Mouse (Mus musculus): ENCODE data around the gene 1700056E22Rik. TPM values are rescaled to one million over a fixed set of nuclear protein-coding genes. Genes with fewer than 3 reads are reported as not detected.

1700056E22Rik gene
- polyA plus RNA-seq, 1 experiment from 2014 or later, result 2.4 TPM

- no peak overlapping the region for H3K4me2 ChIP-seq
- no peaks in the 10 kb centered on the region for H3K9me3 ChIP-seq (replicated peaks)
- no peaks in the 10 kb centered on the region for H3K36me3 ChIP-seq
- ATAC-seq (replicated peaks; ENCODE audit: low FRiP score), result no peak
- H3K4me3 ChIP-seq (replicated peaks), result no peak overlapping the region
- 0 out of 2 replicates have a peak, but pooled peaks cover 3% of the 10 kb centered on the region for H3K4me1 ChIP-seq
- no peak overlapping the region for H3K27ac ChIP-seq
- WGBS, result 84% methylated on average over 1 of the region's 1 CpGs
- no peaks in the 10 kb centered on the region for H3K27me3 ChIP-seq
- H3K9ac ChIP-seq, result no peak overlapping the region
Observed at GRCm38 (mm10) chr1:184061901-184062300, 27.8 kb upstream of the 1700056E22Rik start.

GRCm38 (mm10) chr1:184060828-184061734 lies 27.0 kb upstream of the 1700056E22Rik start:
- Histone ChIP-seq H3K9me3 (replicated peaks) (no peaks in the 10 kb centered on the region), H3K9ac (no peak overlapping the region), H3K27ac (peak overlapping the region; percentile 75), H3K4me2 (no peak overlapping the region), H3K4me3 (replicated peaks) (no peak overlapping the region), H3K36me3 (no peaks in the 10 kb centered on the region), H3K27me3 (no peaks in the 10 kb centered on the region), H3K4me1 (0 out of 2 replicates have a peak, but pooled peaks cover 3% of the 10 kb centered on the region)
- ATAC-seq (replicated peaks; ENCODE audit: low FRiP score), result no peak
- WGBS, result 68% methylated on average over 4 of the region's 4 CpGs

GRCm38 (mm10) chr1:184060381-184060780 lies 26.3 kb upstream of the 1700056E22Rik start:
- H3K27ac ChIP-seq, result peak overlapping the region; percentile 75; the same call in 1 of the 2 replicates
- peak; percentile 71 for ATAC-seq (replicated peaks; ENCODE audit: low FRiP score)
- WGBS, result 64% methylated on average over 9 of the region's 9 CpGs
- no peaks in the 10 kb centered on the region for H3K27me3 ChIP-seq
- no peaks in the 10 kb centered on the region for H3K36me3 ChIP-seq
- H3K9ac ChIP-seq, result no peak overlapping the region
- H3K9me3 ChIP-seq (replicated peaks), result no peaks in the 10 kb centered on the region
- 0 out of 2 replicates have a peak, but pooled peaks cover 3% of the 10 kb centered on the region for H3K4me1 ChIP-seq
- H3K4me3 ChIP-seq (replicated peaks), result no peak overlapping the region
- H3K4me2 ChIP-seq, result no peak overlapping the region

GRCm38 (mm10) chr1:184059814-184060213 lies 25.7 kb upstream of the 1700056E22Rik start:
- no peak overlapping the region for H3K27ac ChIP-seq

GRCm38 (mm10) chr1:184058206-184058605 lies 24.1 kb upstream of the 1700056E22Rik start:
- Histone ChIP-seq H3K4me1 (0 out of 2 replicates have a peak, but pooled peaks cover 3% of the 10 kb centered on the region), H3K9me3 (replicated peaks) (no peaks in the 10 kb centered on the region), H3K4me2 (no peak overlapping the region), H3K27me3 (no peaks in the 10 kb centered on the region), H3K9ac (no peak overlapping the region), H3K36me3 (no peaks in the 10 kb centered on the region), H3K27ac (no peak overlapping the region), H3K4me3 (replicated peaks) (no peak overlapping the region)
- ATAC-seq (replicated peaks; ENCODE audit: low FRiP score), result no peak
- WGBS, result 62% methylated on average over 8 of the region's 8 CpGs

More at GRCm38 (mm10) chr1:184059814-184060213, 25.7 kb upstream of the 1700056E22Rik start:
- H3K4me1 ChIP-seq, result 0 out of 2 replicates have a peak, but pooled peaks cover 3% of the 10 kb centered on the region
- no peaks in the 10 kb centered on the region for H3K36me3 ChIP-seq
- no peaks in the 10 kb centered on the region for H3K9me3 ChIP-seq (replicated peaks)
- no peak overlapping the region for H3K4me3 ChIP-seq (replicated peaks)
- H3K27me3 ChIP-seq, result no peaks in the 10 kb centered on the region
- H3K4me2 ChIP-seq, result no peak overlapping the region
- H3K9ac ChIP-seq, result no peak overlapping the region
- ATAC-seq (replicated peaks; ENCODE audit: low FRiP score), result no peak
- WGBS, result 85% methylated on average over 3 of the region's 3 CpGs

DNA sequence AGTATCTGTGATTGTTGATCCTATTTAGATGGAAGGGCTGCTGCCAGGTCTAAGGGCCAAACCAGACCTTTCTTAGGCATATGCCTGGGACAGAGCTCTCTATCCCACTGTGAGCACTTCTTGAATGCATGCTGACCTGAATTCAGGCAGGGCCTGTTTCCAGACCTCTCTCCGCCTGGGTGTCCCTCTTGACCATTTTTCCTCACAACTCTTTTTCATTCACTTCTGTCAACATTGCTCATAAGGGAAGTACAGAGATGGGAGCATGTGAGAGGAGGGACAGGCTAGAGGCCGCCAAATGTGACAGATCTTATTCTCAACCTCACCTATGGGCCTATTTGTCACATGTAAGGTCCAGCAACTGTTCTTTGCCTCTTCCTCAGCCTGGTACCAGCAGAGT lies 20.1 kb upstream of the 1700056E22Rik start:
- H3K36me3 ChIP-seq, result no peaks in the 10 kb centered on the region
- no peak overlapping the region for H3K27ac ChIP-seq
- H3K4me2 ChIP-seq, result no peak overlapping the region
- H3K9ac ChIP-seq, result no peak overlapping the region
- no peak for ATAC-seq (replicated peaks; ENCODE audit: low FRiP score)
- no peaks in the 10 kb centered on the region for H3K9me3 ChIP-seq (replicated peaks)
- WGBS, result 92% methylated on average over 2 of the region's 2 CpGs
- H3K4me1 ChIP-seq, result peaks cover 10% of the 10 kb centered on the region
- no peaks in the 10 kb centered on the region for H3K27me3 ChIP-seq
- no peak overlapping the region for H3K4me3 ChIP-seq (replicated peaks)

GRCm38 (mm10) chr1:184053711-184054110 lies 19.6 kb upstream of the 1700056E22Rik start:
- Histone ChIP-seq H3K4me3 (replicated peaks) (no peak overlapping the region), H3K27me3 (no peaks in the 10 kb centered on the region), H3K4me2 (no peak overlapping the region), H3K4me1 (peaks cover 10% of the 10 kb centered on the region), H3K36me3 (no peaks in the 10 kb centered on the region), H3K9ac (no peak overlapping the region), H3K9me3 (replicated peaks) (no peaks in the 10 kb centered on the region), H3K27ac (no peak overlapping the region)
- ATAC-seq (replicated peaks; ENCODE audit: low FRiP score), result no peak
- 90% methylated on average over 4 of the region's 4 CpGs for whole genome bisulfite sequencing

DNA sequence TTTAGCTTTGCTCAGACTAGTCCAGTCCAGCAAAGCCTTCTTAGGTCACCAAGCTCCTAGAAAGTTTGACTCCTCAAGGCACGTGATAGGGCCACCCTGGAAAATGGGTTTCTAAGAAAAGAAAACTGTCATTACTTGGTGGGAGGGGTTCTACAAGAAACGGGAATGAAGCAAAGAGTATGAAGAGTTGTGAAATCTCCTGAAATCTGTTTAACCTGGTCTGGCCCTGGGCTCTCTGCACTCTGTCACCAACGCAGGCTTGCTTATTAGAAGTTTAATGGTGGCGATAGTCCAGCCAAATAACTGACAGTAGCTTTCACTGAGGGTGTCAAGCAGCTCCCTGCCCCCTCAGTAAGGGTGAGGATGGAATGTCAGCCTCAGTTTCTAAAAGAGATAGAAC lies 19.0 kb upstream of the 1700056E22Rik start:
- Histone ChIP-seq H3K9me3 (replicated peaks) (no peaks in the 10 kb centered on the region), H3K4me3 (replicated peaks) (no peak overlapping the region), H3K4me2 (no peak overlapping the region), H3K36me3 (no peaks in the 10 kb centered on the region), H3K27ac (no peak overlapping the region), H3K4me1 (peaks cover 10% of the 10 kb centered on the region), H3K9ac (no peak overlapping the region), H3K27me3 (no peaks in the 10 kb centered on the region)
- no peak for ATAC-seq (replicated peaks; ENCODE audit: low FRiP score)
- 75% methylated on average over 4 of the region's 4 CpGs for WGBS

DNA sequence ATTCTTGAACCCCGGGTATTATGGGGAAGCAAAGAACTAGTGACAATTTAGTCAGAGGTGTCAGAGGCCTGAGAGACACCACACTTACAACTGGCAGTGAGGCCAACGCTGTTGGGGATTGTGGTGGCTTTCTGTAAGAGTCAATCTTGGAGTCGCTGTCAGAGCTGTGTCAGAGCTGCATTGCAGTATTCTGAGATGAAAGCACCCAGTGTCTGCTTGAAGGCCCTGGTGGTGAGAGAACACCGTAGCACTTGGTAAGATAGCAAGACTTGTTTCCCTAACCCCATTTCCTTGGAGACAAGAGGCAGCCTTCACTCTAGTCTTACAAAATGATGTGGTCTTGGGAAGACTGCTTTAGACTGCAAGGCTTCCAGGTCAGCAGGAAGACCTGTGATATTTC lies 18.2 kb upstream of the 1700056E22Rik start:
- H3K4me3 ChIP-seq (replicated peaks), result no peak overlapping the region
- H3K4me1 ChIP-seq, result peaks cover 10% of the 10 kb centered on the region
- no peak overlapping the region for H3K4me2 ChIP-seq
- H3K36me3 ChIP-seq, result no peaks in the 10 kb centered on the region
- H3K9me3 ChIP-seq (replicated peaks), result no peaks in the 10 kb centered on the region
- ATAC-seq (replicated peaks; ENCODE audit: low FRiP score), result no peak
- H3K9ac ChIP-seq, result no peak overlapping the region
- no peaks in the 10 kb centered on the region for H3K27me3 ChIP-seq
- WGBS, result 62% methylated on average over 4 of the region's 4 CpGs
- no peak overlapping the region for H3K27ac ChIP-seq

DNA sequence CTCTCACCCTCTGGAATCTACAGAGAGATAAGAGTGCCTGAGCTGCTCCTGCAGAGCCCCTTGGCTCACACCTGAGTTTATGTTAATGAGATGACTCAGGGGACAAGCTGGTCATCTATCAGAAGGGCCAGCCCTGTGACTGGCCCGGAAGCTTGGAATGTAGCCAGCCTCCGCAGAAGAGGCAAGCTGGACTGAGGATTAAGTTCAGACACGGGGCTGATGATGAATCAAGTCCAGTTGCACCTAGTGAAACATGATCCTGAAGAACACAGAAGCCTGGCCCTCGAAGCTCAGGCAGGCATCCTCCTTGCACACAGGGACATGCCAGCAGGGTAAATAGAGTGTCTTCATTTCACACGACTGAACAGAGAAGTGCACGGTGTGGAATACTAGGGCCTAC lies 17.7 kb upstream of the 1700056E22Rik start:
- H3K4me1 ChIP-seq, result peaks cover 10% of the 10 kb centered on the region
- H3K9ac ChIP-seq, result no peak overlapping the region
- 14% methylated on average over 6 of the region's 6 CpGs for WGBS
- H3K4me2 ChIP-seq, result no peak overlapping the region
- H3K27me3 ChIP-seq, result no peaks in the 10 kb centered on the region
- no peaks in the 10 kb centered on the region for H3K36me3 ChIP-seq
- ATAC-seq (replicated peaks; ENCODE audit: low FRiP score), result peak; percentile 66
- H3K9me3 ChIP-seq (replicated peaks), result no peaks in the 10 kb centered on the region
- no peak overlapping the region for H3K27ac ChIP-seq
- H3K4me3 ChIP-seq (replicated peaks), result no peak overlapping the region

DNA sequence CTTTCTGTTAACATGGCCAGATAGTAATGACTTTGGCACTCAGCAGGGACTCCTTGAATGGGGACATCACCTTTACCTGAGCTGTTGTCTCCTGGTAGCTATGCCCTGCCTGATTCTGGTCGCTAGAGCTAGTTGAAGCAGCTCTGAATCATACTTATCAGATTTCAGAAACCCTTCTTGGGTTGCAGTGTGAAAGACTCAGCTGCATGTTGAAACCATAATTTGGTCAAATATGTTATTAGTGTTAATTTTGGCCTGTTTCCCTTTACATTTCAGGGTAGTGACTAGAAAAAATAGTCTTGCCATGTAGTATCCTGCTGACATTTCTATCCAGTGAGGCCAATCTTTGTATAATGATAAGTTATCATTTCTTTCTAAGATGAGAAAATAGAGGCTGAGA lies 17.2 kb upstream of the 1700056E22Rik start:
- WGBS, result 43% methylated on average over 1 of the region's 1 CpGs
- no peak for ATAC-seq (replicated peaks; ENCODE audit: low FRiP score)
- H3K9me3 ChIP-seq (replicated peaks), result no peaks in the 10 kb centered on the region
- H3K4me3 ChIP-seq (replicated peaks), result no peak overlapping the region
- peaks cover 11% of the 10 kb centered on the region for H3K4me1 ChIP-seq
- H3K36me3 ChIP-seq, result no peaks in the 10 kb centered on the region
- no peak overlapping the region for H3K4me2 ChIP-seq
- H3K27ac ChIP-seq, result no peak overlapping the region
- H3K9ac ChIP-seq, result no peak overlapping the region
- no peaks in the 10 kb centered on the region for H3K27me3 ChIP-seq

DNA sequence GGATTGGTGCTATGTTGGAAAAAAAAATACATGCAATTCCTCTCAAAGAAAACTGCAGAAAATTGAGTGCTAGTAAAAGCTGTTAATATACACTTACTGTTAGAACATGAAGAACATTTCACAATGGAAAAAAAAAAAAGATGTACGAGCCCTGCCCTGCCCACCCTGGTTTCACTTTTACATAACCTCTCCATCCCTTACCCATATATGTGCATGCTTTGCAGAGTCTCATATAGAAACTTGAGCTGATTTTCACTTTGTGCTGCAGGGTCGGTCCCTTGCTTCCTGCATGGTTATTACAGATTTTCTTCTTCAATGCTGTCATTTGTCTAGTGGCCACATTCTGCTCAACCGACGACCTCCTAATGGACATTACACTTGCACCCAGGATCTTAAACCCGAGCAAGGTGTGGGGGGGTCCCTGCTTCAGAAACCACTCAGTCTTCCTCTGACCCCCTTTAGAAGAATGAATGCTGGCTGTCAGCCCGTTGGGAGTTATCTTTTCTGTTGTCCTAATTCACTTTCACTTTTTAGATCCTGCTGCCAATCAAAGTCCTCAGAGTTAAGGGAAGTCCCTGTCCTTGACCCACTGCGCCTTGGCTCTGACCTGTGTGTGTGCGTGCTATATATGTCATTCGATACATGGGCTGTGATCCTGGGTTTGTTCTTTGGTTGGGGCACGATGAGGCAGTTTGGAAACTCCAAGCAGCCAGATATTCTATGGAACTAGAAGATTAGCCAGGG lies 14.7 kb upstream of the 1700056E22Rik start:
- Histone ChIP-seq H3K27me3 (no peaks in the 10 kb centered on the region), H3K36me3 (no peaks in the 10 kb centered on the region), H3K27ac (no peak overlapping the region), H3K9me3 (replicated peaks) (no peaks in the 10 kb centered on the region), H3K9ac (no peak overlapping the region), H3K4me3 (replicated peaks) (no peak overlapping the region), H3K4me1 (peaks cover 17% of the 10 kb centered on the region), H3K4me2 (no peak overlapping the region)
- WGBS, result 69% methylated on average over 10 of the region's 10 CpGs
- no peak for ATAC-seq (replicated peaks; ENCODE audit: low FRiP score)
